Mouse (Mus musculus) frontal cortex, adult (tissue): ENCODE measurements at regions not wholly inside any gene's neighbourhood (a gene's known extent, or its start where the extent isn't known, plus 50 kb on each side); places are given as distances from the start of the nearest gene placed in this dataset.
A peak's percentile ranks its signal among the peaks of the same experiment; 100 is the strongest.

ENCODE experiments used
- ATAC-seq: cut with Nextera tagmentation; 2 replicates; pipeline ENCODE4 v1.9.2; 2017; ENCODE audit warnings: mild to moderate bottlenecking, moderate library complexity, mixed read lengths; ENCODE audit not compliant: low TSS enrichment

- ATAC-seq = no peak
Observed at GRCm38 (mm10) chr10:43749496-43750110, 151.9 kb downstream of the Qrsl1 start.

- ATAC-seq = no peak
Observed at GRCm38 (mm10) chr10:43750401-43750800, 151.1 kb downstream of the Qrsl1 start.

GRCm38 (mm10) chr10:43750854-43751253 lies 150.7 kb downstream of the Qrsl1 start:
- no peak for ATAC-seq

GRCm38 (mm10) chr10:43751881-43752675 lies 149.5 kb downstream of the Qrsl1 start:
- 0 out of 2 replicates have a peak, but pooled peaks have one; percentile 16 for ATAC-seq

GRCm38 (mm10) chr10:43756881-43757565 lies 144.5 kb downstream of the Qrsl1 start:
- ATAC-seq = no peak

GRCm38 (mm10) chr10:43758124-43759025 lies 143.2 kb downstream of the Qrsl1 start:
- ATAC-seq = no peak

GRCm38 (mm10) chr10:43759186-43759905 lies 142.2 kb downstream of the Qrsl1 start:
- peak; percentile 81 for ATAC-seq

- peak; percentile 55 for ATAC-seq
Observed at GRCm38 (mm10) chr10:43759906-43760281, 141.7 kb downstream of the Qrsl1 start.

GRCm38 (mm10) chr10:43761979-43762570 lies 139.5 kb downstream of the Qrsl1 start:
- no peak for ATAC-seq

GRCm38 (mm10) chr10:43764581-43764980 lies 137.0 kb downstream of the Qrsl1 start:
- ATAC-seq = no peak

GRCm38 (mm10) chr10:43765275-43765674 lies 136.3 kb downstream of the Qrsl1 start:
- no peak for ATAC-seq

- ATAC-seq = no peak
Observed at GRCm38 (mm10) chr10:43765829-43766486, 135.6 kb downstream of the Qrsl1 start.

- ATAC-seq = peak; percentile 88
Observed at GRCm38 (mm10) chr10:43767961-43768726, 133.4 kb downstream of the Qrsl1 start.

GRCm38 (mm10) chr10:43769026-43769425 lies 132.5 kb downstream of the Qrsl1 start:
- no peak for ATAC-seq

- ATAC-seq = no peak
Observed at GRCm38 (mm10) chr10:43775807-43776206, 125.7 kb downstream of the Qrsl1 start.

GRCm38 (mm10) chr10:43777612-43778600 lies 123.6 kb downstream of the Qrsl1 start:
- ATAC-seq = peak; percentile 94

GRCm38 (mm10) chr10:43780571-43780970 lies 121.0 kb downstream of the Qrsl1 start:
- no peak for ATAC-seq

- ATAC-seq = no peak
Observed at GRCm38 (mm10) chr10:43783304-43783703, 118.2 kb downstream of the Qrsl1 start.
